Mouse (Mus musculus): ENCODE data around the gene Gm29797. TPM values are rescaled to one million over a fixed set of nuclear protein-coding genes. Genes with fewer than 3 reads are reported as not detected.

Gm29797 gene
- 0.26 TPM in 1 of 2 replicates, not detected in the other for polyA plus RNA-seq (2012; rRNA removed)

DNA sequence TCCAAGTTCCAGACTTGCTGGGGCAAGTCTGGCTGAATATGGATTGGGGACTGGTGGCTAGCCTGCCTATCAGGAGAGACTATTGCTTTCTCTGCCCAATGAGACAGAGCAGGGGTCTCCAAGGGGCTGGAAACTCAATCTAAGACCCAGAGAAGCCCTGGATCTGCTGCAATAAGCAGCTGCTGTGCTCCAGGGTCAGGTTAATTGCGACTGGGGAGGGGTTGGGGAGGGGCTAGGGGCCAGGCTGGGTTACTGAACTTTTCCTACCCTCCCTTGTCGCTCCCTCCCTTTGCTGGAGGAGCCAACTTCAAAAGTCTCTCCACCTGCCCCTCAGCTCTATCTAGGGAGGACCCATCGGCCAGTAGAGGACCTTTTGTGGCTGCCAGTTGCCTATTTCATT lies at the start of gene Gm29797:
Gene Gm29797 (plus strand): TSS at position 301 of the 400 bp plus-strand sequence.
- H3K27ac ChIP-seq (ENCODE audit: insufficient read depth, low read length): no peak within 1 kb of the TSS
- TF ChIP-seq CTCF (IDR thresholded peaks at IDR 0.05; ENCODE audit: extremely low read depth, insufficient read depth, insufficient read length, insufficient replicate concordance) (no peak), POLR2A (IDR thresholded peaks at IDR 0.05; ENCODE audit: low read depth, low read length) (no peak)
- DNase-seq (ENCODE audit: low read depth in 1 of 2, low spot score in 2 of 2): no peak
- H3K4me1 ChIP-seq (ENCODE audit: control insufficient read depth, insufficient read depth, insufficient read length): peaks cover 4% of the 10 kb centered on the region; the same call in 1 of the 2 replicates
- H3K4me3 ChIP-seq (ENCODE audit: extremely low read depth, insufficient read depth, insufficient read length): no peak within 1 kb of the TSS
- no peaks in the 10 kb centered on the region for H3K27me3 ChIP-seq (ENCODE audit: control insufficient read depth, insufficient read depth, low read length)
- WGBS: 86% methylated on average over 3 of the region's 3 CpGs
- H3K36me3 ChIP-seq (ENCODE audit: control insufficient read depth, insufficient read depth, low read length): peaks cover 26% of the 10 kb centered on the region

- no peaks in the 10 kb centered on the region for H3K4me1 ChIP-seq (ENCODE audit: control insufficient read depth, insufficient read depth, insufficient read length)
- WGBS: 82% methylated on average over 5 of the region's 5 CpGs
- peaks cover 22% of the 10 kb centered on the region for H3K36me3 ChIP-seq (ENCODE audit: control insufficient read depth, insufficient read depth, low read length)
- no peak for DNase-seq (ENCODE audit: low read depth in 1 of 2, low spot score in 2 of 2)
- no peak overlapping the region for H3K27ac ChIP-seq (ENCODE audit: insufficient read depth, low read length)
- H3K27me3 ChIP-seq (ENCODE audit: control insufficient read depth, insufficient read depth, low read length): no peaks in the 10 kb centered on the region
- TF ChIP-seq POLR2A (IDR thresholded peaks at IDR 0.05; ENCODE audit: low read depth, low read length) (no peak), CTCF (IDR thresholded peaks at IDR 0.05; ENCODE audit: extremely low read depth, insufficient read depth, insufficient read length, insufficient replicate concordance) (no peak)
- no peak overlapping the region for H3K4me3 ChIP-seq (ENCODE audit: extremely low read depth, insufficient read depth, insufficient read length)
Observed at GRCm38 (mm10) chr2:181618761-181619495, 37.9 kb upstream of the Gm29797 start.

DNA sequence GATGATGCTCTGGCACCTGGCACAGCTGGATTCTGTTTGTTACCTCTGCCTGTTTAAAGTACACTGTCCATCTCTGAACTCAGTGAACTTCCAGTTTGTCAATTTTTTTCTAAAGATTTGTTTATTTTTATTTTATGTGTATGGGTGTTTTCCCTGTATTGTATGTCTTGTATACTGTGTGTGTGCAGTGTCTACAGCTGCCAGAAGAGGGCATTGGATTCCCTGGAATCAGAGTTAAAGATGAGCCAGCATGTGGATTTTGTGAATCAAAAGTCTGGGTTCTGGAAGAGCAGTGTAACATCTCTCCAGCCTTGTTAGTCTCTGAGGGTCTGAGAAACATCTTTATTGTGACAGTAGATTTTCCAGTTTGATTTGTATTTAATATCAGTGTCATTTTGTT lies 33.4 kb upstream of the Gm29797 start:
- Histone ChIP-seq H3K4me3 (ENCODE audit: extremely low read depth, insufficient read depth, insufficient read length) (no peak overlapping the region), H3K36me3 (ENCODE audit: control insufficient read depth, insufficient read depth, low read length) (peaks cover 19% of the 10 kb centered on the region), H3K27me3 (ENCODE audit: control insufficient read depth, insufficient read depth, low read length) (no peaks in the 10 kb centered on the region), H3K27ac (ENCODE audit: insufficient read depth, low read length) (no peak overlapping the region), H3K4me1 (ENCODE audit: control insufficient read depth, insufficient read depth, insufficient read length) (no peaks in the 10 kb centered on the region)
- TF ChIP-seq POLR2A (IDR thresholded peaks at IDR 0.05; ENCODE audit: low read depth, low read length) (no peak), CTCF (IDR thresholded peaks at IDR 0.05; ENCODE audit: extremely low read depth, insufficient read depth, insufficient read length, insufficient replicate concordance) (no peak)
- no peak for DNase-seq (ENCODE audit: low read depth in 1 of 2, low spot score in 2 of 2)

DNA sequence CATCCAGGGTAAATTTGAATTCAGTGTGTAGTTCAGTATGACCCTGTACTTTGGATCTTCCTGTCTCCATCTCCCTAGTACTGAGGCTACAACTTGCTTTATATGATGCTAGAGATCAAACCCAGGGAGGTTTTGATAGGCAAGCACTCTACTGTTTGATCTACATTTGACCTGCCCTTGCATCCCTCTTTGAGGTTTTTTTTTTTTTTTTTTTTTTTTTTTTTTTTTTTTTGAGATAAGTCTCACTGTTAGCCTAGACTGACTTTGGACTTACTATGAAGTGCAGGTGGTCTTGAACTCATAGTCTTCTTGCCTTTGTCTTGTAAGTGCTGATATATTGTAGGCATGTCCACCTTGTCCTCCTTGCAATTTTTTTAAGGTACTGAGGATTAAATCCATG lies 28.4 kb upstream of the Gm29797 start:
- Histone ChIP-seq H3K36me3 (ENCODE audit: control insufficient read depth, insufficient read depth, low read length) (peaks cover 19% of the 10 kb centered on the region), H3K4me1 (ENCODE audit: control insufficient read depth, insufficient read depth, insufficient read length) (no peaks in the 10 kb centered on the region), H3K27me3 (ENCODE audit: control insufficient read depth, insufficient read depth, low read length) (no peaks in the 10 kb centered on the region), H3K4me3 (ENCODE audit: extremely low read depth, insufficient read depth, insufficient read length) (no peak overlapping the region), H3K27ac (ENCODE audit: insufficient read depth, low read length) (no peak overlapping the region)
- DNase-seq (ENCODE audit: low read depth in 1 of 2, low spot score in 2 of 2): no peak
- TF ChIP-seq POLR2A (IDR thresholded peaks at IDR 0.05; ENCODE audit: low read depth, low read length) (no peak), CTCF (IDR thresholded peaks at IDR 0.05; ENCODE audit: extremely low read depth, insufficient read depth, insufficient read length, insufficient replicate concordance) (no peak)

DNA sequence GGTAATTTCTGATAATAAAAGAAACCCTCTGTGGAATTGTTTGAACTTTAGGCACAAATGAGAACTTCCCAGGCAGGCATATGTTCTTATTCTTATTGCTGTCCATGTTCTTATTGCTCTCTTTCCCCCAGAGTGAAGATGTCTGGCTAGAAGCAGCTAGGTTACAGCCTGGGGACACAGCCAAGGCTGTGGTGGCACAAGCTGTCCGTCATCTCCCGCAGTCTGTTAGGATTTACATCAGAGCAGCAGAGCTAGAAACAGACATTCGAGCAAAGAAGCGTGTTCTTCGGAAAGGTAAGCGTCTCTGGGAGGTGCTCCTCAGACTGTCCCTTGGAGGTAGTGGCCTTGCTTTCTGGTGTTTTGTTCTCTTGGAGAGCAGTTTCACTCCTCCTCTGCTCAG lies 24.2 kb upstream of the Gm29797 start:
- DNase-seq (ENCODE audit: low read depth in 1 of 2, low spot score in 2 of 2): no peak
- Histone ChIP-seq H3K4me1 (ENCODE audit: control insufficient read depth, insufficient read depth, insufficient read length) (no peaks in the 10 kb centered on the region), H3K27me3 (ENCODE audit: control insufficient read depth, insufficient read depth, low read length) (no peaks in the 10 kb centered on the region), H3K27ac (ENCODE audit: insufficient read depth, low read length) (no peak overlapping the region), H3K36me3 (ENCODE audit: control insufficient read depth, insufficient read depth, low read length) (peaks cover 46% of the 10 kb centered on the region), H3K4me3 (ENCODE audit: extremely low read depth, insufficient read depth, insufficient read length) (no peak overlapping the region)
- WGBS: 95% methylated on average over 6 of the region's 6 CpGs
- TF ChIP-seq POLR2A (IDR thresholded peaks at IDR 0.05; ENCODE audit: low read depth, low read length) (no peak), CTCF (IDR thresholded peaks at IDR 0.05; ENCODE audit: extremely low read depth, insufficient read depth, insufficient read length, insufficient replicate concordance) (no peak)

GRCm38 (mm10) chr2:181635865-181636264 lies 21.0 kb upstream of the Gm29797 start:
- peaks cover 53% of the 10 kb centered on the region for H3K36me3 ChIP-seq (ENCODE audit: control insufficient read depth, insufficient read depth, low read length)
- H3K4me1 ChIP-seq (ENCODE audit: control insufficient read depth, insufficient read depth, insufficient read length): no peaks in the 10 kb centered on the region
- TF ChIP-seq CTCF (IDR thresholded peaks at IDR 0.05; ENCODE audit: extremely low read depth, insufficient read depth, insufficient read length, insufficient replicate concordance): no peak
- TF ChIP-seq POLR2A (IDR thresholded peaks at IDR 0.05; ENCODE audit: low read depth, low read length): no peak
- DNase-seq (ENCODE audit: low read depth in 1 of 2, low spot score in 2 of 2): no peak
- no peak overlapping the region for H3K27ac ChIP-seq (ENCODE audit: insufficient read depth, low read length)
- WGBS: 92% methylated on average over 3 of the region's 3 CpGs
- no peak overlapping the region for H3K4me3 ChIP-seq (ENCODE audit: extremely low read depth, insufficient read depth, insufficient read length)
- no peaks in the 10 kb centered on the region for H3K27me3 ChIP-seq (ENCODE audit: control insufficient read depth, insufficient read depth, low read length)

GRCm38 (mm10) chr2:181644361-181644760 lies 12.5 kb upstream of the Gm29797 start:
- peaks cover 37% of the 10 kb centered on the region for H3K36me3 ChIP-seq (ENCODE audit: control insufficient read depth, insufficient read depth, low read length)
- peak; percentile 38; the same call in 1 of the 2 replicates for TF ChIP-seq CTCF (IDR thresholded peaks at IDR 0.05; ENCODE audit: extremely low read depth, insufficient read depth, insufficient read length, insufficient replicate concordance)
- no peak for TF ChIP-seq POLR2A (IDR thresholded peaks at IDR 0.05; ENCODE audit: low read depth, low read length)
- no peaks in the 10 kb centered on the region for H3K27me3 ChIP-seq (ENCODE audit: control insufficient read depth, insufficient read depth, low read length)

More at GRCm38 (mm10) chr2:181644361-181644760, 12.5 kb upstream of the Gm29797 start:
- Histone ChIP-seq H3K4me3 (ENCODE audit: extremely low read depth, insufficient read depth, insufficient read length) (no peak overlapping the region), H3K27ac (ENCODE audit: insufficient read depth, low read length) (no peak overlapping the region), H3K4me1 (ENCODE audit: control insufficient read depth, insufficient read depth, insufficient read length) (no peaks in the 10 kb centered on the region)
- DNase-seq (ENCODE audit: low read depth in 1 of 2, low spot score in 2 of 2): peak; percentile 27 to 29
- WGBS: 85% methylated on average over 2 of the region's 2 CpGs

Measured in spleen, adult 2 months (tissue).